Mouse (Mus musculus): ENCODE data around the gene 4930404N11Rik. TPM values are rescaled to one million over a fixed set of nuclear protein-coding genes. Genes with fewer than 3 reads are reported as not detected.

Gene 4930404N11Rik
- total RNA-seq, 2 experiments from 2014 or later, result 1.6 to 2.0 TPM

GRCm38 (mm10) chr10:81383802-81384604, 18.4 kb upstream of the 4930404N11Rik start, which contains the start of the genes Dohh and Gm48551:
Gene Dohh, plus strand, starts transcription at chr10:81384428.
Gene Gm48551, plus strand, starts transcription at chr10:81384466.
- DNase-seq (ENCODE audit: low spot score in 2 of 2), result peak; percentile 98 to 99

DNA sequence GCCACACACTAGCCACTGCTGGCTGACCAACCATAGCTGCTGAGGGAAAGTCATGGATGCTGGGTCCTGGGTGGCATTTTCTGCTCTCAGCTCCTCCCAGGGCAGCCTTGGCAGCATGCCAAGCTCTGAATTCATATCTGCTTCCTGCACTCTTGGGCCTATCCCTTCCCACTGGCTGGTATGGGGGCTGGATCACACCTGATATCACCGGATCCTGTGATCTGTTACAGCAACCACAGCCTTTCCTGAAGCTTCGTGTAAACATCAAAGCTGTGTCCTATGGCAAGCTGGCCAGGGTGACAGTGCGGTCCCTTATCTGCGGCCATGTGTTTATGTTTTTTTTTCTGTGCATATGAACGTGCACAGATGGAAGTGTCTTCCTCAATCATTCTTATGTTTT, 16.4 kb upstream of the 4930404N11Rik start:
- DNase-seq (ENCODE audit: low spot score in 2 of 2), result no peak

GRCm38 (mm10) chr10:81379809-81380378, 14.3 kb upstream of the 4930404N11Rik start:
- DNase-seq (ENCODE audit: low spot score in 2 of 2), result no peak

DNA sequence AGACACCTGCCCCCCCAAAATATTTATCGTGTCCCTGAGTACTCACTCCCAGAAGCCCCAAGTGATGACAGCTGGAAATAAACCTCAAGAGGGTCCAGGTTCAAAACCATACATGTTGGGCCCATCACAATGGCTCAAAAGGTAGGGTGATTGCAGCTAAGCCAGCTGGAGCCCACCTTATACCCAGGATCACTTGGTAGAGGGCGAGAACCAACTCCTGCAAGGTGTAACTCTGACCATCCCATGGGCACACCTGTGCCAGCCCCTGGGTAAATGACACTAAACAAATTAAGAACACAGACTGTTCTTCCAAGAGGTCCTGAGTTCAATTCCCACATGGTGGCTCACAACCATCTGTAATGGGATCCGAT, 13.6 kb upstream of the 4930404N11Rik start:
- no peak for DNase-seq (ENCODE audit: low spot score in 2 of 2)

GRCm38 (mm10) chr10:81378553-81379182, 13.1 kb upstream of the 4930404N11Rik start:
- peak; percentile 100 for DNase-seq (ENCODE audit: low spot score in 2 of 2)

DNA sequence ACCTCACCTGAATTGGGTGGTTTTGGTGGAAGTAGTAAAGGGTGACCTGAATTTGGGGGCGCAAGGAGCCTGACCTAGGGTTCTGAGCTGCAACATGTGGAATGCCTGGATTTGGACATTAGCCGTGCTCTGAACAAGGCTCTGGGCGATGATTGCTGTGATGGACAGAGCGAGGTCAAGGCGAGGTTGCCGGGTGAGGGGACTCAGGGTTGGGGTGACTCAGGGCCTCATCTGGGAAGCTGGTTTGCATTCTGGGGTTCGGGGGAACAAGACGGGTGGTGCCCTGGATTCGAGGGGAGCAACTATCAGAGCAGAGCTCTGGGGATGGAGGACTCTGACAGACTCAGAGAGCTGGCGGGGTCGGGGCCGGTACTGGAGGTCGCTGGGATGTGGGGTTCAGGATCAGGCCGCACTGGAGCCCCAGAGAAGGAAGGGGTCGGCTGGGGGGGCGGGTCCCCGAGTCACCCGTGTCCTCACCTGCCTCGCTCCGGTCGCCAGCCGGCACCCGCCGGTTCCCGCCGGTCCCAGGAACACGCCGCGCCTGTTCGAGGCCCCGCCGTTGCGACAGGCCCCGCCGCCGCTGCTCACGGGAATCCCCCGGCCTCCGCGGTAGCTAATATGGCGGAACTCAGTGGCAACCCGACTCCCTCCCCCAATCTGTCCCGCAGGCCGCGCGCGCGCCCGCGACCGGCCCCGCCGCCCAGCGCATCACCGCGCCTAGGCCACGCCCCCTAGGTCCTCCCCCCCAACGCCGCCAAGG, 12.4 kb upstream of the 4930404N11Rik start, which contains the start of gene Fzr1:
TSS of gene Fzr1 (minus strand) at position 724 of the 760 bp plus-strand sequence.
- DNase-seq (ENCODE audit: low spot score in 2 of 2), result no peak

DNA sequence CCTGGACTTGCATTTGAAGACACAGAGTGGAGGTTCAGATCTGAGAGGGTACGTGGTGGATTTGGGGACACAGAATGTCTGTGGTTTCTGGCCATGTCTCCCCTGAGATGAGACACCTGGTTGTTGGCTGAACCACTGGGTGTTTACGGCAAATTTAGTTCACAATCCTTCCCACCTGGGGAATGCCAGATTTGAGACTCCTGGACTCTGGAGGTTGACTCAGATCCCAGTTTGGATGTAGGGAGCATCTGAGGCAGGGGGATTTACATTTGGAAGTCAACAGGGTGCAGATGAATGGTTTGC, 11.7 kb upstream of the 4930404N11Rik start:
- DNase-seq (ENCODE audit: low spot score in 2 of 2), result no peak

DNA sequence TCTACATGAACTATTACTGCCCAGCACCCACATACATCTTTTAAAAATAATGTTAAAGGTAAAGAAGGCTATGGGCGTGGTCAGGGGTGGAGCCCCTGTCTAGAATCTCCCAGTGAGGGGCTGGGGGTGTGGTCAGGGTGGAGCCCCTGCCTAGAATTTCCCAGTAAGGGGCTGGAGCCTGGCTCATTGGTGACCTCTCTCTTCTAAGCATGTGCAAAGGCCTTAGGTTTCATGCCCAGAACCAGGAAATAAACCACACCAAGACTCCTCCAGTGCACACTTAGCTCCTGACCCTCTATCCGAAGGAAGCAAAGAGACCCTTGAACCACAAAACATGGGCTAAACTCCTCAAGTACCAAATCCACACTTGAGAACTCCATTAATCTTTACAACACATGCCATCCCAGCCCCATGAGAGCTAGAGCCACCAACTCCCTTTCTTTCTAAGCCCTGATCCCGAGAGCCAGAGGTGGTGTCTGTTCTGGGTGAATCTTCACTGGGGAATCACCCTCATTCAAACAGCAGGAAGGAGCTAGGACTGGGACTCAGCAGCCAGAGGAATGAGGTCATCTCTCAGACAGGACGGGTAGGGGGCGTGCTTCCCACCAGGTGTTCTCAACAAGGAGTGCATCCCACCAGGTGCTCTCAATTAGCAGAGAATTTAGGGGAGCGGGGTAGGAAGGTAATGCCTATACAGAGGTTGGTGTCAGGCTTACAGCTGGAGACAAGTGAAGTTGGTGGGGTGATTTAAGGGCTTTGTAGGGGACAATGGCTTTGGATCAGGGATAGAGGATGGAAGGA, 11.1 kb upstream of the 4930404N11Rik start:
- no peak for DNase-seq (ENCODE audit: low spot score in 2 of 2)

DNA sequence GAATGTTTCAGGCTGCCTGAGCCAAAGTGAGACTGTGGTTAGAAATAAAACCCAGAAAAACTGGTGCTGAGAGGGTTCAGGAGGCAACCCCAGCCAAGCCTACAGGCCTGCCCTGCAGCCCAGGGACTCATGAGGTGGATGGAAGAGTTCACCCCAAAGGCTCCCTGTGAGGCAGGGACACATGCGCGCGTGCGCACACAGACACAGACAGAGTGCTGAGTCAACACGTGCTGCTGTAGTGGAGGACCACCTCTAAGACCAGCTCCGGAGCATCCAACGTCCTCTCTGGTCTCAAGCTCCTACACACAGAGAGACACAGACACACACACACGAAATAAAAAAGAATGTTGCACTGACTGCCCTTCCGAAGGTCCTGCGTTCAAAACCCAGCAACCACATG, 9.7 kb upstream of the 4930404N11Rik start:
- DNase-seq (ENCODE audit: low spot score in 2 of 2), result no peak

DNA sequence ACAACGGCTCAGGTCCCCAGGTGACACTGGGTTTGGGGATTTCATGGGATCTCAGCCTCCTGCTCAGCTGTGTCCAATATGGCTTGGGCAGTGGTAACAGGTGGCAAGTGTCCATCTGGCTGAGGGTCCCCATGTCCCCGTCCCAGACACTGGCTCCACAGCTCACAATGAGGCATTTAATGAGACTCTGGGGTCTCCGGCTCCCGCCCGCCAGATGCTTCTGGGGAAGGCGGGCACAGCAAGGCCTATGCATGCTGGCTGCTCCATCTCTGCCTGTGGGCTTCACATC, 1.5 kb upstream of the 4930404N11Rik start:
- no peak for DNase-seq (ENCODE audit: low spot score in 2 of 2)

DNA sequence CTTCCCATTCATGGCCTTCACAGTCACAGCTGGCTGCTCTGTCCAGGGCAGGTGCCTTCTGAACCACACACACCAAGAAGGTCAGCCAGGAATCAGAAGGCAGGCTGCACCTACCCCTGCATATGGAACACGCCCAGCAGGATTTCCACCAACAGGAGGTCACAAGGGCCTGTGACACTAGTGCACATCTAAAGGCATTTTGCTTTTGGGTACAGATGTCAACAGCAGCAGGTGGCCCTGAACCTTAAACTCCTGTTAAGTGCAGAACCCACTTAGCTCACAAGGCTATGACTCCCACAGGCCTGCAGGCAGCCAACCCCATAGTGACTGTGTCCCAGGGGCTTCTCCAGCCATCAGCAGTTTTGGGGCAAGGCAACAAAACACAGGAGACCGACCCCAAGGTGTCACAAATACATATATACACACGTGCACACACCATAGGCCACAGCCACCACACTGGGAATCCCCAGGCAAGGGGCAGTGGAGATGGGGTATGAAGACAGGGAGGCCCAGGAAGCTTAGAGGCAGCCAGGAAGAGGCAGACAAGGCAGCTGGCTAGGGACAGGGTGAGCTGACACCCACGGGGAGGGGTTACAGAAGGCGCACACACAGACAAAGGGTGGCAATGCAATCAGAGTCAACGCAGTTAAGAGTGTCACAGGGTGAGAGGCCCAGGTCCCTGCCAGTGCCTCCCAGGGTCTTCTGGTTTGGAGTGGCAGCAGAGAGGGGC, 1.0 kb upstream of the 4930404N11Rik start:
- DNase-seq (ENCODE audit: low spot score in 2 of 2), result no peak

DNA sequence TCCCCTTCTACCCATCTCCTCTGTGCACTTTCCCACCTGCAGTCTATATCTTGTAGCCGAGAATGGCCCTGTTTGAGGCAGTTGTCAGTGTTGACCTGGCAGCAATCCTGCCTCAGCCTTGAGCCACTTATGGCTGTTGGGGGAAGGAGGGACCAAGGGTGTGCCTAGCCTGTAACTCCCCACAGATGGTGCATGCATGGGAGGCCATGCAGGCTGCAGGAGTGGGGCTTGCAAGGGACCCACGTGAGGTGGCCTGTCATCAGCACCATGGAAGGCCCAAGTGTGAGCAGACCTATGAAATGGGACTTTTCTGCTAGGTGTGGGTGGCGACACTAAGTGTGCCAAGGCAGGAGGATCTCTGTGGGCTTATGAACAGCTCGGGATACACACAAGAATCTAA, 543 bp downstream of the 4930404N11Rik start:
- no peak for DNase-seq (ENCODE audit: low spot score in 2 of 2)

GRCm38 (mm10) chr10:81364666-81365065, 950 bp downstream of the 4930404N11Rik start:
- DNase-seq (ENCODE audit: low spot score in 2 of 2), result no peak

- no peak for DNase-seq (ENCODE audit: low spot score in 2 of 2)
These were observed 1.9 kb downstream of the 4930404N11Rik start for GRCm38 (mm10) chr10:81363436-81364346.

- no peak for DNase-seq (ENCODE audit: low spot score in 2 of 2)
These were observed 3.2 kb downstream of the 4930404N11Rik start for GRCm38 (mm10) chr10:81362336-81362949.

- DNase-seq (ENCODE audit: low spot score in 2 of 2), result no peak
These were observed 4.9 kb downstream of the 4930404N11Rik start for GRCm38 (mm10) chr10:81360721-81361120.

GRCm38 (mm10) chr10:81358841-81359240, 6.8 kb downstream of the 4930404N11Rik start:
- DNase-seq (ENCODE audit: low spot score in 2 of 2), result no peak

DNA sequence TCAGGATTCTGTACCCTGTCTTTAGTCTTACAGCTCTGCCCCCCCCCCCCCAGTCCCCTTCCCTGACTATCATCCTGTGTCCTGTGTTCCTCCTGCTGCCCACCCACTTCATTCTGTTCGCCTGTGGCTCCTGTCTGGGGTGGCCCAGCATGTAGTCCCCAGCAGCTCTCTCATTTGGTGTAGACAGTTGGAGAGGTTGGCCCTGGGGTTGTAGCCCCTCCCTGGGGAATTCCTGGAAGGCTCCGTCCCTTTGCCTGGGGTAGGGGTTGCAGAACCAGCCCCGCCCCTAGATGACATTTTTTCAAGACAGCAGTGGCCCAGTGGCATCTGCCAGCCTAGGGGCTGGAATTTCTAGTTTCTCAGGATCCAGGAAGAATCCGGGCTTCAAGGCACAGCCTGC, 7.4 kb downstream of the 4930404N11Rik start:
- DNase-seq (ENCODE audit: low spot score in 2 of 2), result no peak

All from layer of hippocampus, adult 18-20 months (tissue).